Mouse (Mus musculus): ENCODE results near the gene Dbx2. TPM values are rescaled to one million over a fixed set of nuclear protein-coding genes. Genes with fewer than 3 reads are reported as not detected.

Gene Dbx2
- polyA plus RNA-seq, 1 experiment from 2014 or later = not detected

- Histone ChIP-seq H3K4me2 (no peak overlapping the region), H3K9ac (no peak overlapping the region), H3K27ac (replicated peaks) (no peak overlapping the region), H3K36me3 (no peaks in the 10 kb centered on the region), H3K9me3 (no peaks in the 10 kb centered on the region), H3K27me3 (replicated peaks) (peaks cover 11% of the 10 kb centered on the region; the same call in 1 of the 2 replicates), H3K4me3 (no peak overlapping the region), H3K4me1 (no peaks in the 10 kb centered on the region)
- 57% methylated on average over 2 of the region's 2 CpGs for WGBS
- no peak for ATAC-seq (ENCODE audit: extremely low read depth, insufficient number of reproducible peaks, low FRiP score, low TSS enrichment)
These were observed 6.0 kb upstream of the Dbx2 start for GRCm38 (mm10) chr15:95661718-95662117.

GRCm38 (mm10) chr15:95660368-95660767 is 4.6 kb upstream of the Dbx2 start:
- Histone ChIP-seq H3K4me3 (no peak overlapping the region), H3K4me2 (no peak overlapping the region), H3K9ac (no peak overlapping the region), H3K4me1 (no peaks in the 10 kb centered on the region), H3K27me3 (replicated peaks) (peaks cover 24% of the 10 kb centered on the region), H3K9me3 (no peaks in the 10 kb centered on the region), H3K27ac (replicated peaks) (no peak overlapping the region), H3K36me3 (no peaks in the 10 kb centered on the region)
- 10% methylated on average over 5 of the region's 5 CpGs for WGBS
- ATAC-seq (ENCODE audit: extremely low read depth, insufficient number of reproducible peaks, low FRiP score, low TSS enrichment) = no peak

- Histone ChIP-seq H3K4me2 (peak overlapping the region; percentile 70), H3K9me3 (no peaks in the 10 kb centered on the region), H3K4me3 (peak overlapping the region; percentile 49), H3K9ac (peak overlapping the region; percentile 38), H3K27me3 (replicated peaks) (peaks cover 81% of the 10 kb centered on the region), H3K36me3 (no peaks in the 10 kb centered on the region), H3K27ac (replicated peaks) (no peak overlapping the region), H3K4me1 (peaks cover 13% of the 10 kb centered on the region)
- 2% methylated on average over 48 of the region's 49 CpGs for WGBS
- ATAC-seq (ENCODE audit: extremely low read depth, insufficient number of reproducible peaks, low FRiP score, low TSS enrichment) = no peak
These were observed 1.4 kb downstream of the Dbx2 start for GRCm38 (mm10) chr15:95654211-95654897.

- Histone ChIP-seq H3K4me1 (peaks cover 13% of the 10 kb centered on the region), H3K27ac (replicated peaks) (no peak overlapping the region), H3K4me2 (peak overlapping the region; percentile 70), H3K27me3 (replicated peaks) (peaks cover 81% of the 10 kb centered on the region), H3K36me3 (no peaks in the 10 kb centered on the region), H3K4me3 (peak overlapping the region; percentile 49), H3K9ac (no peak overlapping the region), H3K9me3 (no peaks in the 10 kb centered on the region)
- no peak for ATAC-seq (ENCODE audit: extremely low read depth, insufficient number of reproducible peaks, low FRiP score, low TSS enrichment)
- WGBS = 1% methylated on average over 6 of the region's 6 CpGs
These were observed 1.9 kb downstream of the Dbx2 start for GRCm38 (mm10) chr15:95653812-95654210.

- H3K9ac ChIP-seq = no peak overlapping the region
- no peak for ATAC-seq (ENCODE audit: extremely low read depth, insufficient number of reproducible peaks, low FRiP score, low TSS enrichment)
These were observed 2.7 kb downstream of the Dbx2 start for GRCm38 (mm10) chr15:95652898-95653707.

GRCm38 (mm10) chr15:95651824-95652223 is 3.9 kb downstream of the Dbx2 start:
- ATAC-seq (ENCODE audit: extremely low read depth, insufficient number of reproducible peaks, low FRiP score, low TSS enrichment) = no peak
- no peak overlapping the region for H3K4me3 ChIP-seq
- no peak overlapping the region for H3K4me2 ChIP-seq
- H3K9ac ChIP-seq = no peak overlapping the region
- peaks cover 13% of the 10 kb centered on the region for H3K4me1 ChIP-seq
- H3K36me3 ChIP-seq = no peaks in the 10 kb centered on the region
- peaks cover 77% of the 10 kb centered on the region for H3K27me3 ChIP-seq (replicated peaks)
- H3K27ac ChIP-seq (replicated peaks) = no peak overlapping the region
- H3K9me3 ChIP-seq = no peaks in the 10 kb centered on the region
- 5% methylated on average over 3 of the region's 3 CpGs for WGBS

More at GRCm38 (mm10) chr15:95652898-95653707, 2.7 kb downstream of the Dbx2 start:
- Histone ChIP-seq H3K4me2 (no peak overlapping the region), H3K4me1 (peaks cover 13% of the 10 kb centered on the region), H3K36me3 (no peaks in the 10 kb centered on the region), H3K4me3 (no peak overlapping the region), H3K9me3 (no peaks in the 10 kb centered on the region), H3K27ac (replicated peaks) (no peak overlapping the region), H3K27me3 (replicated peaks) (peaks cover 80% of the 10 kb centered on the region)
- WGBS = 4% methylated on average over 23 of the region's 23 CpGs

- no peaks in the 10 kb centered on the region for H3K36me3 ChIP-seq
- ATAC-seq (ENCODE audit: extremely low read depth, insufficient number of reproducible peaks, low FRiP score, low TSS enrichment) = no peak
- H3K9me3 ChIP-seq = no peaks in the 10 kb centered on the region
- H3K4me2 ChIP-seq = no peak overlapping the region
- H3K27me3 ChIP-seq (replicated peaks) = peaks cover 22% of the 10 kb centered on the region
- WGBS = 81% methylated on average over 15 of the region's 15 CpGs
- H3K27ac ChIP-seq (replicated peaks) = no peak overlapping the region
- H3K4me3 ChIP-seq = no peak overlapping the region
- no peaks in the 10 kb centered on the region for H3K4me1 ChIP-seq
- H3K9ac ChIP-seq = no peak overlapping the region
These were observed 12.2 kb downstream of the Dbx2 start for GRCm38 (mm10) chr15:95643505-95644029.

- Histone ChIP-seq H3K9me3 (no peaks in the 10 kb centered on the region), H3K36me3 (no peaks in the 10 kb centered on the region), H3K4me3 (no peak overlapping the region), H3K27ac (replicated peaks) (no peak overlapping the region), H3K9ac (no peak overlapping the region), H3K4me2 (0 out of 2 replicates have a peak overlapping the region, but pooled peaks have one; percentile 9), H3K4me1 (no peaks in the 10 kb centered on the region), H3K27me3 (replicated peaks) (peaks cover 24% of the 10 kb centered on the region)
- WGBS = 16% methylated on average over 11 of the region's 11 CpGs
- no peak for ATAC-seq (ENCODE audit: extremely low read depth, insufficient number of reproducible peaks, low FRiP score, low TSS enrichment)
These were observed 15.4 kb downstream of the Dbx2 start for GRCm38 (mm10) chr15:95640347-95640746.

GRCm38 (mm10) chr15:95639829-95640134 is 16.0 kb downstream of the Dbx2 start:
- H3K9ac ChIP-seq = no peak overlapping the region
- ATAC-seq (ENCODE audit: extremely low read depth, insufficient number of reproducible peaks, low FRiP score, low TSS enrichment) = no peak
- H3K4me2 ChIP-seq = no peak overlapping the region
- 68% methylated on average over 9 of the region's 9 CpGs for WGBS
- H3K9me3 ChIP-seq = no peaks in the 10 kb centered on the region
- H3K4me1 ChIP-seq = no peaks in the 10 kb centered on the region
- no peak overlapping the region for H3K27ac ChIP-seq (replicated peaks)
- no peaks in the 10 kb centered on the region for H3K36me3 ChIP-seq
- peaks cover 24% of the 10 kb centered on the region for H3K27me3 ChIP-seq (replicated peaks)
- no peak overlapping the region for H3K4me3 ChIP-seq

- ATAC-seq (ENCODE audit: extremely low read depth, insufficient number of reproducible peaks, low FRiP score, low TSS enrichment) = no peak
- no peak overlapping the region for H3K9ac ChIP-seq
These were observed 16.5 kb downstream of the Dbx2 start for GRCm38 (mm10) chr15:95639115-95639828.

GRCm38 (mm10) chr15:95624396-95624795 is 31.4 kb downstream of the Dbx2 start:
- Histone ChIP-seq H3K4me2 (no peak overlapping the region), H3K4me3 (no peak overlapping the region), H3K4me1 (no peaks in the 10 kb centered on the region), H3K9ac (no peak overlapping the region), H3K36me3 (no peaks in the 10 kb centered on the region), H3K27ac (replicated peaks) (no peak overlapping the region), H3K27me3 (replicated peaks) (no peaks in the 10 kb centered on the region), H3K9me3 (no peaks in the 10 kb centered on the region)
- no peak for ATAC-seq (ENCODE audit: extremely low read depth, insufficient number of reproducible peaks, low FRiP score, low TSS enrichment)
- WGBS = 67% methylated on average over 4 of the region's 4 CpGs

More at GRCm38 (mm10) chr15:95639115-95639828, 16.5 kb downstream of the Dbx2 start:
- Histone ChIP-seq H3K4me2 (no peak overlapping the region), H3K27me3 (replicated peaks) (peaks cover 24% of the 10 kb centered on the region), H3K4me3 (no peak overlapping the region), H3K9me3 (no peaks in the 10 kb centered on the region), H3K4me1 (no peaks in the 10 kb centered on the region), H3K36me3 (no peaks in the 10 kb centered on the region), H3K27ac (replicated peaks) (no peak overlapping the region)
- WGBS = 81% methylated on average over 20 of the region's 20 CpGs
